Mouse (Mus musculus) urinary bladder, postnatal 10 days (tissue): ENCODE data around the gene 4932438A13Rik.

ENCODE experiments used
- DNase-seq: peaks from one replicate; pipeline ENCODE4 v3.0.0; 2022; ENCODE audit warnings: low spot score

The 4932438A13Rik gene

GRCm38 (mm10) chr3:36862721-36863275 lies at the start of gene 4932438A13Rik:
TSS of gene 4932438A13Rik (plus strand) at chr3:36863104.
- DNase-seq = peak; percentile 98

DNA sequence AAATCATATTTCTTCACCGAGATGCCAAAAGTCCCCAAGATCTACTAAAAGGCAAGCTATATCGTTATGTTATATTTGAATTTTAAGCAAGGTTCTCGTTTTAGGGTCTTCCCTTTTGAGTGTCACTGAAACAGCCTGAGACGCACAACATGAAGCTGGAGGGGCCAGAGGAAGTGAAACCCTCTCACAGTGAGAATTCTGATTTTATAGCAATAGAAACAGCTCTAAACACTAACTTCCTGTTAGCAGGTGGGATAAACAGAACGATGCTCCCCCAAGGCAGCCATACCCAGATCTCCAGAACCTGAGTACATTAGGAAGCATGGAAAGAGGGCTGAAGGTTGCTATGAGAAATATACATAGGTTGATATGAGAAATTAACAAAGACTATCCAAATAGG lies 46.3 kb upstream of the 4932438A13Rik start:
- no peak for DNase-seq

GRCm38 (mm10) chr3:36819402-36819801 lies 43.5 kb upstream of the 4932438A13Rik start:
- DNase-seq = no peak

DNA sequence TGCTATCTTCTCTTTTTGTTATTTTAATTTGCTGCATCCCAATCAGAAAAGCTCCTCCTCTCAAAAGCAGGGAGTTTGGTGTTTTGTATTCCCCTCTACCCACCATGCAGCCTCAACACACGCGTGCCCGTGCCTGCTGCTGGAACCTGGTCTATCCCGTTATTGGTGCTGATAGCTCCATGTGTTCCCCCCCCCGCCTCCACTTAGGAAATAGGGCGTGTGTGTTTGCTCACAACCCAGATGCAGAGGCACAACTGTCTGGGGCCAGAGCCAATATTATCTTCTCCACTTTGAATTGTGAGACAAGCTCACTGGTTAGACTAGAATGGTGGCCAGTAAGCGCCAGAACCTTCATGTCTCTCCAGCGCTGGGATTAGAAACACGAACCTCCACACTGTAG lies 41.9 kb upstream of the 4932438A13Rik start:
- no peak for DNase-seq

GRCm38 (mm10) chr3:36825098-36825497 lies 37.8 kb upstream of the 4932438A13Rik start:
- no peak for DNase-seq

DNA sequence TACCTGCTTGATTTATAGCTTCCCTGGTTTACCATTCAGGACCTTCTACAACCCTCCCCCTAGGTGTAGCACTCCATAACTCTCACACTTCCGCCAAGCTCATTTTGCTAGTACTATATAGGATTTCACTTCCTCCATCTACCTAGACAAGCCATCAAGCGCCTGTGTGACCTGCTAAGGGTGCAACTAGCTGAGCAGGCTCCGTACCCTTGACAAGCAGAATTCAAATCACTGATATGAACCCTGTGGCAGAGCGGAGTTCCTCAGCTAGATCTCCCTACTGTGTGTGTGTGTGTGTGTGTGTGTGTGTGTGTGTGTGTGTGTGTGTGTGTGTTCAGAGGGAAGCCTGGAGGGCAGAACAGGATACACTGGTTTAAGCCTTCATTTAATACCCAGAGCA lies 37.4 kb upstream of the 4932438A13Rik start:
- DNase-seq = no peak

GRCm38 (mm10) chr3:36827274-36828025 lies 35.5 kb upstream of the 4932438A13Rik start:
- DNase-seq = no peak

GRCm38 (mm10) chr3:36830218-36830617 lies 32.7 kb upstream of the 4932438A13Rik start:
- DNase-seq = no peak

DNA sequence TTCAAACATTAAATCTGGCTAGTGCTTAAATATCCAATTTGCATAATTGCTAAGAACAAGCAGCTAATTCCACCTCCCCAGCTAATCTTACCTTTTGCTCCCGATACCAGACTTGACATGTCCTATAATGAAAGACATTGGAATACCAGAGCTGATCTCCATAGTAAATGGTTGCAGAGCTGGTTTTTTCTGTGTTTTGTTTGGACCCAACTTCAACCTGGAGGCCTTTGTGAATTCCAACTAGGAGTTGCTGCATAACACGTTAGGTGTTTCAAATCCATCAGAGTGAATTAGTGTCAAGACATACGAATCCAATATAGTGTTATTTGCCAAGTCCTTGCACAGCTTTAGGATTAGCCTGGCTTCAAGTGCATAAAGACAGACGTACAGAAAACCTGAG lies 28.5 kb upstream of the 4932438A13Rik start:
- DNase-seq = no peak

DNA sequence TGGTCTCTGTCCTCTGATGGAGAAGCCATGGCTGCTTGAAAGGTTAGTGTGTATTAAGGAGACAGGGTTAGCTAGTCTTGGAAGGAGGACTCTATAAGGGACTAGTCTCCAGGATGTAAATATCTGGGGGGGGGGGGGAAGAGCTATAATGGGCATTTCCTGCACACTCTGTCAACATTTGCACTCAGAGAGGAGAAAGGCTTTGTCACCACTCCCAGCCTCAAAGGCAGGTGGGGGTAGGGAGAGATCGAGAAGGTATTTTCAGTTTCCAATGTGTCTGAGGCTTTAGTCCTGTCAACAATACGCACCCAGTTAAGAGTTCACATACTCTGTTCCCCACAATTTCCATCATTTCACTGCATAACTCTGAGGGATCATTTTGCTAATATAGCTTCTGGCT lies 28.1 kb upstream of the 4932438A13Rik start:
- DNase-seq = no peak

DNA sequence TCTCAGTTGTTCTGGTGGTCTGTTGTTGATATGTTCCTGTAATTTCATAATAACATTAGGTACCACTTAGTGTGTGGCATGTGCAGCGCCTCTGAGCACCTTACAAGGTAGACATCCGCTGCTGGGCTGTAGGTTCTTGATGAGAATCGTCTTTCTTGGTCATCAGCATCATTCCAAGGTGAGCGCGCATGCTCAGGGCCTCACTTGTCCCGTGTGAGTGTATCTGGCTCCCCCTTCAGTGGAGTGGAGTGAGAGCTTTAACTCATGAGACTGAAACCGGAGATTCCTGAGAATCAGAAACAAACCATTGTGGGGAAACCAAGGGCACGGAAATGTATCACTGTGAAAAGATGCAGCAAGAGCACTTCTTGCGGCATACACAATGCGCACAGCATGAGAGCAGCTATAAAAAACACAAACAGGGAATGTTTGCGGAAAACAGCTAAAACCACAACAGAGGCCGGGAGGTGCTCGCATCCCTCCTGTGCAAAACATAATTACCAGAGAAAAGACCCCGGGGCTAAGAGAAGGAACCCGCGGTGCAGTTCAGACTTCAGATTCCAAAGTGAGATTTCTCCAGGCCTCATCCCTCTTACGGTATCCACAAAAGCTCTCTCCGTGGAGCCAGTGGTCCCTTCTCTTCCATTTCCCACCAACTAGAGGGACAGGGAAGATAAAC lies 27.2 kb upstream of the 4932438A13Rik start:
- no peak for DNase-seq

GRCm38 (mm10) chr3:36836833-36837232 lies 26.1 kb upstream of the 4932438A13Rik start:
- DNase-seq = no peak

DNA sequence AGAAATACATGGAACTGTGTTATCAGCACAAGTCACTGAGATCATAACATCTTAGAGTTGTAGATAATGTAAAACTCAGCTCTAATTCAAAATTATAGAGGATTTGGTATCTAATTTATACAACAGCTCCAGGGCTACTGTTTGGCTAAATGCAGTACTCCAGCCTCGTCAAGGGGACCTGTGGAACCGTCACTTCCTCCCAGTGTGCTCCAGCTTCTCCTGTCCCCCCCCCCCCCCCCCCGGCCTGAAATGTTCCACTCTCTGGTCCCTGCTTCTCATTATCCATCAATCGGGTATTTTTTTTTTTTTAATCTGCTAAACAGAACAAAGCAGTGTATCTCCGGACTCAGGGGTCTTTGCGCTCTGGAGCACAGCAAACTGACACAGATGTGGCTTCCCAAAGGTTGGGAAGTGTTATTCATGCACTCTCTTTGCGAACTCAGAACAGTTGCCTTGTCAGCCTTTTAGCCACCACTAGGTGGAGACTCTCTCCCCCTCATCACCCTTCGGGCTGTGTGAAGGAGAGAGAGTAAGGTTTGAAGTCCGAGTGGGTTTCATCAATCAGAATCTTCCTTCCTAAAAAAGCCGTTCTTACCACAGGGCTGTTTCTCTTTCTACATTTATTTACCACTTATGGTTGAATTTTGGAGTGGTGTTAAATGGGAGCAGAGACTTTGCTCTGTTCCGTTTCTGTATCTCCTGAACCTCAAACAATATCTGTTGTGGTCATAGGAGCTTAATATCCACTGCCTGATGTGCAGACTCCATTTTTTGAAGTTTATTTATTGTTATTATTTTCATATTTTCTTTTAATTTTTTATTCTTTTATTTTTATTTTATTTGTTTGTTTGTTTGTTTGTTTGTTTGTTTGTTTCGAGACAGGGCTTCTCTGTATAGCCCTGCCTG lies 22.0 kb upstream of the 4932438A13Rik start:
- DNase-seq = no peak

DNA sequence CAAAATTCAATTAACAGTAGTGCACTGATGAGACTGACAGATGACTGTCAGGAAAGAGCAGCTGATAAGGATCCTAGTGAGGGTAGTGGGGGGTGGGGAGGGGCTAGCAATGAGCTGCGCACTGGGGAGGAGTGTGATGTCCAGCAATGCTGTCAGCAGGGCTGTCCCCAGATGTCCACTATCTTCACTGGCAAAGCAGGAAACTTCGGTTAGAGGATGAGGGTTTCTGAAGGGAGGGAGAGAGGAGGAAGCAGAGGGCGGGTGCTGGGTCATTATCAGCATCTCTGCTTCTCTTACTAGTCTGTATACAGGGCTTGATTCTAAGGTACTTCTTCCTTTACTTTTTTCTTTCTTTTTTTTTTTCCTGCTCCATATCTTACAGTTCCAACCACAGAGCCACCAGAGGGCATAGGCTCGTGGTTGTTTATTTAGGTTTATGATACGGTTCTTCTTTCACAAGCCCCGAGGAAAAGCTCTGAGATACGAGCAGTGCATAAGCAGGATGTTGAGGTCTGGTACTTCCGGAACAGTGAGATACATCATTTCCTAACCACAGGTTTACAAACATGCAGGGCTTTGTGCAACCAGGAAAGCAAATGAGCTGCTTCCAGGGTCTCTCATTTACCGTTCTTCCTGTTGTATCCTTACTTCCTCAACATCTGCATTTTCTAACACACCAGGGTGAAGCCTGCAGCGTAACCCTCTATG lies 9.0 kb upstream of the 4932438A13Rik start:
- DNase-seq = no peak

GRCm38 (mm10) chr3:36861411-36862410 lies 1.2 kb upstream of the 4932438A13Rik start:
- no peak for DNase-seq

GRCm38 (mm10) chr3:36863427-36863826 lies 523 bp downstream of the 4932438A13Rik start:
- DNase-seq = no peak

DNA sequence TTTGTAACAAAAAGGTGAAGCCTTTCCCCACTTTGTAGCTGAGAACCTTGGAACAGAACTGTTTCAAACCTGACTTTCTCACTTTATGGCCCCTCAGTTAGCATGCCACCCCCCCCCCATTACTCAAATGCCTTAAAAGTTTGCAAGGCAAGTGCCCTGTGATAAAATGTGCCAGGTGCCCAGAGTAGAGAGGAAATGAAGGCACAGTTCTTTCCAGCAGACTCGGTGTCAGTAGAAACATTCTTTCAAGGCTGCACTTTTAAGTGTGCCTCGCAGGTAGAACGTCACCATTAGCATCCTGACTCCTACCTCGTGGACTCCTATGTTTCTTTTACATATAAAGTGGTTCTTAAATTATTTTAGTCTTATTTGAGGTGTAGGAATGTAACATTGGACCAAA lies 977 bp downstream of the 4932438A13Rik start:
- DNase-seq = no peak

- DNase-seq = no peak
Observed at GRCm38 (mm10) chr3:36864466-36864865, 1.6 kb downstream of the 4932438A13Rik start.

- DNase-seq = no peak
Observed at GRCm38 (mm10) chr3:36905372-36905771, 42.5 kb downstream of the 4932438A13Rik start.

DNA sequence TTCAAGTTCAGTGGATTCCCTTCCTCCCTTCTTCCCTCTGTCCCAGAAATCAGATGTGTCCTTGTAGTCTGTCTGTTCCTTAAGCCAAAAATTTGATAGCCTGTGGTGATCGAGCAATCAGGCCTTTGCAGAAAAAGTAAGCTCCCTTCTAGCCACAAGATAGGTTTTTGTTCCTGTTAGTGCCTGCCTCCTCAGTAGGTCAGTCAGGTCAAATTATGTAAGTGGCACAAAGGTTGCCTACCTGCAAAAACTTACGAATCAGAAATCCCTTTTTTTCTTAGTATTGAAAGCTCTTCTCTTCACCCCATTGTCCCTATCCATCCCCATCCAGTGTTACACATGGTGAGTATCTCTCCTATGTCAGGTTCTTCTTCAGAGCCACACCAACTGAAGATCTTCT lies 54.9 kb downstream of the 4932438A13Rik start:
- DNase-seq = no peak
